Mouse (Mus musculus) stomach, embryonic 16.5 days (tissue): ENCODE measurements at regions not wholly inside any gene's neighbourhood (a gene's known extent, or its start where the extent isn't known, plus 50 kb on each side); places are given as distances from the start of the nearest gene placed in this dataset.

Source experiments
- ATAC-seq: fragments of 200-750 bp; cut with Nextera tagmentation; 2 replicates; pipeline ENCODE4 v1.8.0; 2017; ENCODE audit warnings: moderate number of reproducible peaks, moderate TSS enrichment; ENCODE audit not compliant: insufficient read depth, low FRiP score
- H3K27ac ChIP-seq: fragments of 300-500 bp; sonication (generic); 2 replicates; pipeline ENCODE4 v1.5.1; 2014; ENCODE audit warnings: low read length
- H3K27me3 ChIP-seq: fragments of 300-500 bp; sonication (generic); 2 replicates; pipeline ENCODE4 v1.6.1; 2014; ENCODE audit warnings: low read length, control low read depth, mixed read lengths; ENCODE audit not compliant: control insufficient read depth, insufficient read depth
- H3K36me3 ChIP-seq: fragments of 300-500 bp; sonication (generic); 2 replicates; pipeline ENCODE4 v1.6.1; 2014; ENCODE audit warnings: low read length; ENCODE audit not compliant: control insufficient read depth, insufficient read depth
- H3K4me1 ChIP-seq: fragments of 300-500 bp; sonication (generic); 2 replicates; pipeline ENCODE4 v1.6.1; 2014; ENCODE audit warnings: low read length, control low read depth, mixed read lengths; ENCODE audit not compliant: control insufficient read depth, insufficient read depth
- H3K4me2 ChIP-seq: fragments of 300-500 bp; sonication (generic); 2 replicates; pipeline ENCODE4 v1.6.1; 2014; ENCODE audit warnings: low read depth, low read length, mixed read lengths
- H3K4me3 ChIP-seq: fragments of 300-500 bp; sonication (generic); replicated peaks from 2 replicates; pipeline ENCODE4 v1.5.1; 2014; ENCODE audit warnings: mild to moderate bottlenecking, low read length
- H3K9ac ChIP-seq: fragments of 300-500 bp; sonication (generic); 2 replicates; pipeline ENCODE4 v1.6.1; 2014; ENCODE audit warnings: low read length
- H3K9me3 ChIP-seq: fragments of 300-500 bp; sonication (generic); replicated peaks from 2 replicates; pipeline ENCODE4 v1.6.1; 2016; ENCODE audit warnings: low read length, control low read depth; ENCODE audit not compliant: control insufficient read depth
- WGBS: fragments of 180-500 bp; shearing (Covaris S2); extraction: QIAGEN DNeasy Blood & Tissue Kit; methylation state at CpG from one replicate; pipeline ENCODE4 v1.1.7; 2014; 5-methylcytosine and 5-hydroxymethylcytosine counted together

DNA sequence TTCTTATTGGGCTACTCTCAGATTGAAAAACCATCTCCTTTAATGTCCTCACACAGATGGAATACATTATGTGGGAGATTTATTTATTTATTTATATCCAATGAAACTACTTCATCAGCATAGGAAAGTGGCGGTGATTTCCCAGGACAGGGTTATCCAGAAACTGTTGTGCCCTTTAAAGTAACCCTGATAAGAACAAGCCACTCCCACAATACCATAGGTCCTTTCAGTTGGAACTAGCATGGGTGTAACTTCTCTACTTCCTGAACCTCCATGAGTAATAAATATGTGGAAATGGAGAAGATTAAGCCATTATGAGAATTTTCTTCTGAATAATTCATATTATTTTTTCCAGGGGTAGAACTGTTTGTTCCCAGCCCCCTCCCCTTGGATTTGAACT lies 52.7 kb upstream of the Jag1 start:
- Histone ChIP-seq H3K27ac (no peak overlapping the region), H3K9ac (no peak overlapping the region), H3K9me3 (no peaks in the 10 kb centered on the region), H3K36me3 (no peaks in the 10 kb centered on the region), H3K4me1 (no peaks in the 10 kb centered on the region; the same call in 1 of the 2 replicates), H3K4me3 (no peak overlapping the region), H3K27me3 (no peaks in the 10 kb centered on the region), H3K4me2 (no peak overlapping the region)
- WGBS: 78% methylated on average over 1 of the region's 1 CpGs
- no peak for ATAC-seq

DNA sequence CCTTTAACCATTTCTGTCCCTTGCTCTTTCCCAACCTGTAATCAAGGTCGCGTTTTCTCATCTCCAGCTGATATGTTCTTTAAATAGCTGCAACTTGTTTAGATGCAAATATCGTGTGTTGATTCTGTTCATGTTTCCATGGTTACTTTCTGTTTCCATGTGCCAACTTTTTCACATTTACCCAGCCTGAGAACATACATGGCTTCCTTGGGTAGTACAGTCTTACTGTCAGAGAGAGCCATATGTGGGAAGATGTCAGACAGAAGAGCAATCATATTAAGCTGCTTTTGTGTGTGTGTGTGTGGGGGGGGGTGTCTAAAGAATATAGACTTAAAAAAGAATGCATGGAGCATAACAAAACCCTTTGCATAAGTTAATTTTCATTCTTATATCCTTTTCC lies 52.2 kb upstream of the Jag1 start:
- no peak overlapping the region for H3K9ac ChIP-seq
- H3K27ac ChIP-seq: no peak overlapping the region
- no peaks in the 10 kb centered on the region for H3K9me3 ChIP-seq
- H3K4me1 ChIP-seq: peaks cover 4% of the 10 kb centered on the region; the same call in 1 of the 2 replicates
- H3K4me2 ChIP-seq: no peak overlapping the region
- no peak for ATAC-seq
- no peaks in the 10 kb centered on the region for H3K36me3 ChIP-seq
- WGBS: 82% methylated on average over 3 of the region's 3 CpGs
- no peak overlapping the region for H3K4me3 ChIP-seq
- H3K27me3 ChIP-seq: no peaks in the 10 kb centered on the region
